Mouse (Mus musculus): ENCODE results near the gene 2610028H24Rik.

The 2610028H24Rik gene

GRCm38 (mm10) chr10:76489205-76489604 is 40.3 kb downstream of the 2610028H24Rik start:
- DNase-seq (ENCODE audit: low spot score): no peak

- no peak for DNase-seq (ENCODE audit: low spot score)
Measured at GRCm38 (mm10) chr10:76493527-76493926, 44.6 kb downstream of the 2610028H24Rik start.

- no peak for DNase-seq (ENCODE audit: low spot score)
Measured at GRCm38 (mm10) chr10:76495501-76495900, 46.6 kb downstream of the 2610028H24Rik start.

DNA sequence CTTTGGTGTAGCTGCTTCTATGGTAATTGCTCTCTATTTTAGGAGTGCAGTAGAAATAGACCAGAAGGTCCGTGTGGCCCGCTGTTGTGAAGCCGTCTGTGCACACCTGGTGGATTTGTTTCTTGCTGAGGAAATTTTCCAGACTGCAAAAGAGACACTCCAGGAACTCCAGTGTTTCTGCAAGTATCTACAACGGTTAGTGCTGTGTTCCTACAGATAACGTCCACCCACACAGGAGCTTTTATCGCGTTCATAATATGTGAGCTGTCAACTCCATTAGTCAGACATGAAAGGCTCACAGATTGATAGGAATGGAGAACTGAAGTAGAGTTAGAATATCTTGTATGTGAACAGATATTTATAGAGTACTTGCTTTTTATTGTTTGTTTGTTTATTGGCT is 47.5 kb downstream of the 2610028H24Rik start:
- DNase-seq (ENCODE audit: low spot score): no peak

DNA sequence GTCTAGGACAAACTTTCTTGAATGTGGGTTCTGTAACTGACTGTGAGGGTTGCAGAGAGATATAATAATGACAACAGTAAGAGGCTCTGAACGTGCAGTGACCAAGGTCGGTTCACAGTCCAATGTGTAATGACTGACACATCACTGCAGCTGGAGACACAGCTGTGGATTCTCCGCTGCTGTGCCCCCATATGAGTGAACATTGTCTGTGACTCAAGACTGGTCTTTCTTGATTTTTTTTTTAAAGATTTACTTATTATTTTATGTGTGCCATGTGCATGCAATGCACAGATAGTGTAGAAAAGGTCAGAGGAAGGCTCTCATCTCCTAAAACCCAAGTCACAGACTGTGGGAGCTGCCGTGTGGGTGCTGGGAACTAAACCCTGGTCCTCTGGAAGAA is 48.6 kb downstream of the 2610028H24Rik start:
- DNase-seq (ENCODE audit: low spot score): no peak

GRCm38 (mm10) chr10:76504271-76504943 is 55.5 kb downstream of the 2610028H24Rik start:
- DNase-seq (ENCODE audit: low spot score): no peak

- no peak for DNase-seq (ENCODE audit: low spot score)
Measured at GRCm38 (mm10) chr10:76505865-76506264, 57.0 kb downstream of the 2610028H24Rik start.
